Mouse (Mus musculus) urinary bladder, adult 18-20 months (tissue): Measurements from ENCODE around the gene Abhd14b.
"Not testable (repeated sequence)": the region's sequence is repeated elsewhere in the genome, so short reads cannot be mapped to it uniquely, and the experiment has no call there.

Experiments used
- DNase-seq, 2 experiments: peaks; one replicate each; pipeline ENCODE4 v3.0.0; 2022; ENCODE audit warnings: low spot score in 2 of 2, mixed read lengths in 2 of 2

Gene Abhd14b

DNA sequence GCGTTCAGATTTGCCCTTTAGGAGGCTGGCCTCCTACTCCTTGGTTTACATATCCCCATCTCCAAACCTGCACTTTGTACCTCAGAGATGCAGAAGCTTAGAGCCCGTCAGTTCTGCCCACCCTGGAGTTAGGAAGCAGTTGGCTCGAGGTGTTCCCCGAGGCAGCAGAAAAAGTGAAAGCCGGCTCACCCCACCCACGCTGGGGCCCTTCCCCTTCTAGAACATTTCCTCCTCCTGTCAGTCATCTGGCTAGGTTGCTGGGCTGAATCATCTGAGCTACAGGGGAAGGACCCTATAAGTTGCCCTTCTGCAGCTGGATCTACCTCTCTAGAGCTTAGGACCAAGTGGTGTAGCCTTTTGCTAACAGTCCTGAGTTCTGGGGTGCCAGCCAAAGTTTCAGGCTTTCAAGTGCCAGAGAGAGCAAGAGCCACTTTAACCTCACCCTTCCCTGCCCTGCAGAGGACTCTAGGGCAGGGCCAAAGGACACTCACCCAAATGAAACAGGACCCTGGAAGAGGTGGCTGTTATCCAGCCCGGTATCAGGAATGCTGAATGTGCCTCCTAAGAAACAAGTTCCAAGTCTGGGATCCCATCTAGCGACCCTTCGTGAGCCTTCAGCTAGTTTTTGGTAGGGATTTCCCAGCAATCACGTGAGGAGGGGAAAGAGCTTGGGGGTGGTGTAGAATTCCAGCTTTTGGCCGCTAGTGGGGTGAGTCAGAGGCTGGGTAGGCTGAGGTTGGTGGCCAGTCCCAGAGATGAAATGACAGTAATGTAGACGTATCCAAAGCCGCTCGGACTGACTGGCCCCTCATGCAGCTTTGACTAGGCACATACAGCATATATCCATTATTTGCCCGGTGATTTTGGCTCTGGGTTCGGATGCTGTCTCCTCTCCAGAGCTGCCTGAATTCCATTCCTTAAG is 29.0 kb downstream of the Abhd14b start:
- DNase-seq: peak in 1 of 2 experiments; percentile 74

DNA sequence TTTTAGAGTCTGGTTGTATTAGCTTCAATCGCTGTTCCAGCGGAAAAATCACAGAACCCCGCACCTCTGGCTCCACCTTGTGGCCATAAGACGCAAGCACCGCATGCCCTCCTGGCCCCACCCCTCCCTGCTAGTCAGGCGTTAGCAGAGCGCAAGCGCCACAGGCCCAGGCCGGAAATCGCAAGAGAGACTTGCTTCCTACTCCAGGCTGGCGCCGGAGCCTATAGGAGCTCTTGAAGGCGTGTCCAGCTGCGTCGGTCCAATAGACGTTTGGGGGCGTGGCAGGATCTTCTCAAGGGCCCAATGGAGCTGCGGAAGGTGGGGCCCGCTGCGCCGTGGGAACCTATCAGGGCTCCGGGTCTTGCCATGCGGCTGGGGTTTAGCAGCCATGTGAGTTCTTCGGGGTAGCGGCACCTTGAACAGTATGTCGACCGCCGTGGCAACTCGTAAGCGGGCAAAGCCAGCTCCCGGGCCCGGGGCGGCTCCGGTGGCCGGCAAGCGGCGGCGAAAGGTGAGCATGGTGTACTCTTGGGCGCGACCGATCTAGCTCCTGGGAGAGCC is 29.7 kb downstream of the Abhd14b start, which contains the start of gene Parp3:
TSS of gene Parp3 (minus strand) at position 26 of the 561 bp plus-strand sequence.
- DNase-seq: peak; percentile 94 to 99

DNA sequence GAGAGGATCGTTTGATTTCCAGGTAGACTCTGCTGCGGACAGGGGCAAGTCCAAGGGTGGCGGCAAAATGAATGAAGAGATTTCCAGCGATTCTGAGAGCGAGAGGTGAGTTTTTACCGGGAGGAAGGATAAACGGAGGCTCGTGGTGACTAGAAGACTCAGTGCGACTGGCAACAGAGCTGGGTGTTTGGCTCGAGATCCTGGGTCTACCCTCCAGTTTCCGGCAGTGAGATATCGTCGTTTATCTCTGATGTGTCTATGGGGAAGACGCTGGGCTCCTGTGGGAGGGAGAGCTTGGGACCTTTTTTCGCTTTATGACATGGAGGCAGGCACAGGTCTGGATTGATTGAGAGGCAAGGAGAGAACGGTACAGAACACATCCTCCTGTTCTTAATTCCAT is 30.4 kb downstream of the Abhd14b start:
- no peak for DNase-seq

DNA sequence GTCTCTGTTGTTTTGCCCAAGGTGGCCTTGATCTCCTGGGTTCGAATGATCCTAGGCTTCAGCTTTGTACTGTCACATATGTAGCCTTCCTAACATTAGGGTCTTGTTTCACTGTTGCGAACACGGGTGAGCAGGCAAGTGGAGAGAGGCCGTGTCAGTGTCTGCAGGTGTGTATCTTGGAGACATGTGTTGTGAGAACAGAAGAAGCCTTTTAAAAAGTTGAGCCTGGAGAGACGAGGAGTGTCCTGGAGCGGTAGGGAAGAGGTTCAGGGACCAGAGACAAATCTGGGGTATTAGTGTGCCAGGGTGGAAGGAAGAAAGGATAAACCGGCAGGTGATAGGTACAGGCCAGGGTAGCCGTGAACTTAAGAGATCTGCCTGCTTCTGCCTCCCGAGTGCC is 30.8 kb downstream of the Abhd14b start:
- no peak for DNase-seq

DNA sequence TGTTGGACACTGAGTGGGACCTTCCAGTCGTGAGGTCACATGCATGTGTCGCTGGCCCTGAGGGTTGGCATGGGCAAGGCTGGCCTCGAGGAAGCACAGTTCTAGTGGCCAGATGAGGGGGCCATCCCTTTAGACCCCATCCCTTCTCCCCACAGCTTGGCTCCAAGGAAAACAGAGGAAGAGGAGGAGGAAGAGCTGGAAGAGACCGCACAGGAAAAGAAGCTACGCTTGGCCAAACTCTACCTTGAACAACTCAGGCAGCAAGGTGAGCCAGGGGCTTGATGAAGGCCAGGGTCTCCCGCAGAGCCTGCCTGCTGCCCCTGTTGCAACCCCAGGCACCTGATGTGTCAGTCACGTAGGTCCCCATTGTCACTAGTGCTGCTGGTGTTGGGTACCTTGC is 33.3 kb downstream of the Abhd14b start:
- no peak for DNase-seq

DNA sequence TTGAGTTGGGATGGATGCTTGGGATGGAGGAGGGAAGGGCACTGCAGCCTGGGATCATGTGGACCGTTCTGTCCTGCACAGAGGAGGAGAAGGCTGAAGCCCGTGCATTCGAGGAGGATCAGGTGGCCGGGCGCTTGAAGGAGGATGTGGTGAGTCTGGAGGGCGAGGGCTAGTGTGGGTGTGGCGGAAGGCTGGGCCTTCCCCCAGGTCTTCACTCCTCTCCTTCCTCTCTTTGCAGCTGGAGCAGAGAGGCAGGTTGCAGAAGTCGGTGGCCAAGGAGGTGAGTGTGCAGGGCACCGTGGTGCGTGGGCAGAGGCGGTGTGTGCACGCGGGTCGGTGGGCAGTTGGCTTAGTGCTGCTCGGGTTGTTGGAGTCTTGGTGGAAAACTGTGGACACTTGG is 33.8 kb downstream of the Abhd14b start:
- DNase-seq: no peak

DNA sequence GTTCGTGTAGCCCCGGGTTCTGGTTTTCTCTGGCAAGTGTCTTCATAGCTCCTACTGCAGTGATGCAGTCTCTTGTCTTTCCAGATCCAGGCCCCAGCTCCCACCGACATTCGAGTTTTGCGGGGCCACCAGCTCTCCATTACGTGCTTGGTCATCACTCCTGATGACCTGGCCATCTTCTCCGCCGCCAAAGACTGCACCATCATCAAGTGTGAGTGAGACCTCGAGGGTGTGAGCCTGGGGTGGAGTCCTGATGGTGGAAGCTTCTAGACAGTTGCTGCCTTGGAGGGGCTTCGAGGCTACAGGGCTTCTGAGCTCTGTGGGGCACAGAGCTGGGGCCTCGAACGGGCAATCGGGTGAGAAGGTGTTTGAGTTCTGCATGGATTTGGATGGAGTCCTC is 34.4 kb downstream of the Abhd14b start:
- no peak for DNase-seq

DNA sequence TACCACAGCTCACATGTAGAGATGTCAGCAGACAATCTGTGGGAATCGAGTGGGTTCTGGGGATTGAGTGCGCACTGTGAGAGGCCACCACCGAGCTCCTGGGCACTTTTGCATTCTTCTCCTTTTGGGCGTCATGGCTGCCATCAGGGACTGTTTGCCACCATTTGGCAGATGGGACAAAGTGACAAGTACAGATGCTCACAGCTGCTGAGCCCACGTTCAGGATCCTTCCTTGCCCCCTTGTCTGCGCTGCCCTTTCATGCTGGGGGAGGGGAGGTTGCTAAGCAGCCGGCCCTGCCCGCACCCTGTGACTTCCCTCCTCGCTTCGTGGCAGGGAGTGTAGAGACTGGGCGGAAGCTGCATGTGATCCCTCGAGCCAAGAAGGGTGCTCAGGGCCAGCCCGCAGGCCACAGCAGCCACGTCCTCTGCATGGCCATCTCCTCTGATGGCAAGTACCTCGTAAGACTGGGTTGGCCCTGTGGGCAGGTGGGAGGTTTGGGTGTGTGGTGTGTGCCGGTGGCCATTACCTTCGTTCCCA is 35.4 kb downstream of the Abhd14b start:
- DNase-seq: no peak

DNA sequence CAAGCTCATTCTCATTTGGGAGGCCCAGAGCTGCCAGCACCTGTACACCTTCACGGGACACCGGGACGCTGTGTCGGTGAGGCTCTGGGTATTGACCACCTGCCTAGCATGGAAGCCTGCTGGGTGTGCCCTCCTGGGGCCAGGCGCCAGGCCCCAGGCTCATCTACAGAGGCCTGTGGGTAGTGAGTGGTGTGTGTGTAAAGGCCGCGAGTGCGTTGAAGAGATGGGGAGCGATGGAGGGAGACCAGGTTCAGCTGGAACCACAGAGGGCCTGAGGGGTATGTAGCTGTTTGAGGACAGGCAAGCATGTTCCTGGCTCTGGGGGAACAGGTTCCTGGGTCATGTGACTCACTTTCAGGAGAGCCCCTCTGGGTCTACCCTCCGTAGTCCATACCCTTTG is 35.9 kb downstream of the Abhd14b start:
- no peak for DNase-seq

DNA sequence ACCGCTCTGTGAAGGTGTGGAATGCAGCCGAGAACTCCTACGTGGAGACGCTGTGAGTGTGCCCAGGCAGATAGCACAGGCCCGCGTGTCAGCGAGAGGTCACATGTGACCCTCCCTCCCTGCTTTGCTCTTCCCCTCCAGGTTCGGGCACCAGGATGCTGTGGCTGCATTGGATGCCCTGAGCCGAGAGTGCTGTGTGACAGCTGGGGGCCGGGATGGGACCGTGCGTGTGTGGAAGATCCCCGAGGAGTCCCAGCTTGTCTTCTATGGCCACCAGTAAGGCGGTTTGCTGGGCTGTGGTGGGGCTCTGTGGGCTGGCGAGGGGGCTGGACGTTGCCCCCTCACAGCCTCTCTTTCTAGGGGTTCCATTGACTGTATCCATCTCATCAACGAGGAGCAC is 36.3 kb downstream of the Abhd14b start:
- DNase-seq: no peak

DNA sequence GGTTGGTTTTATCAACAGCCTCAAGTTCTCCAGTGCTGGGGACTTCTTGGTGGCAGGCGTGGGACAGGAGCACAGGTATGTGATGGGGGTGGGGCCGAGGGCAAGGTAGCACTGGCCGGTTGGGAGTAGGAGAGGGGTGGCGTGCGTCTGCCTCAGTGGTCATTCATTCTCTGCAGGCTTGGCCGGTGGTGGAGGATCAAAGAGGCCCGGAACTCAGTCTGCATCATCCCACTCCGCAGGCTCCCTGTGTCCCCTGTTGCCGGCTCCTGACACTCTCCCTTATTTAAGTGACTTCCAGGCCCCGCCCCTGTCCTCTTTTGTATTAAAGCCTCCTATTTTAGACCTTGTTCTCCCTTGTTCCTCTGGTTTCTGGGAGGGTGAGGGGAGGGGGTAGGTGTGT is 37.8 kb downstream of the Abhd14b start:
- DNase-seq: no peak

DNA sequence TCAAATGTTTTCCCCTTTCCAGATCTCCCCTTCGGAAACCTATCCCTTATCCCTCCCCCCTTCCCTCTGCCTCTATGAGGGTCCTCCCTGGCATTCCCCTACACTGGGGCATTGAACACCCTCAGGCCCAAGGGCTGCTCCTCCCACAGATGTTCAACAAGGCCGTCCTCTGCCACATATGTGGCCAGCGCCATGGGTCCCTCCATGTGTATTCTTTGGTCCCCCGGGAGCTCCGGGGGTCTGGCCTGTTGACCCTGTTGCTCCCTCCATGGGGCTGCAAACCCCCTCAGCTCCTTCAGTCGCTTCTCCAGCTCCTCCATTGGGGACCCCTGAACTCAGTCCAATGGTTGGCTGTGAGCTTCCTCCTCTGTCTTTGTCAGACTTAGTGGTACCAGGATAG is 40.3 kb downstream of the Abhd14b start:
- not testable (repeated sequence) for DNase-seq

DNA sequence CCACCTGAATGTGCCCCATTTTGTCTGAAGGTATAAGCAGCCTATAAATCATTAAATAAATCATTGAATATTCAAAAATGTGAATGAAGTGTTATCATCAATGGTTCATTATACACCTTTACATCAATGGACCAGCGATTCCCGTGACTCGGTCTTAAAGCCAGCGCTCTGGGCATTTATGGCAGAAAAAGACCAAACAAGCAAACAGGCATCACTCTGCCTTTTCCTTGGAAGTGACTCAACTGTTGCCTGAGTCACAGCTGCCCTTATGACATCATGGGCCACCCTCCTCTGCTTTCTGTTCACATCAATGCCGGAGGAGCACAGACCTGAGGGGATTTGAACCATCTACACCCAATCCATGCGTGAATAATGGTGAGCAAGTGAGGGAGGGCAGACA is 52.4 kb downstream of the Abhd14b start, which contains the start of gene Iqcf1:
TSS of gene Iqcf1 (plus strand) at position 301 of the 400 bp plus-strand sequence.
- no peak for DNase-seq

DNA sequence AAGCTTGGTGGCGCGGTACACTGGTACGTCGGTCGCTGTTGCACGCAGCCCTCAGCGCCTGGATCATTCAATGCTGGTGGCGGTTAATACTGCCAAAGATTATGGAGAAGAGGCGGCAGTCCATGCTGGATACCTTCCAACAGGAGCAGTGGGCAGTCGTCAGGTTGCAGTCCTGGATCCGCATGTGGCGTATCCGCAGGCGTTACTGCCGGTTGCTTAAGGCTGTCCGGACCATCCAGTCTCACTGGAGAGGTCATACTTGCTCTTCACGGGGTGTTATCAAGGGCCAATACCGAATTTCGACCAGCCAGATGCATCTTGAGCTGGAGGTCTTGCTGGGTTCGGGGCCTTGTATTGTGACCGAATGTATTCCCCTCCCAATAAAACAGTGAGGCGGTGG is 54.6 kb downstream of the Abhd14b start:
- DNase-seq: no peak
